Mouse (Mus musculus): ENCODE results near the gene Kcnn3. TPM values are rescaled to one million over a fixed set of nuclear protein-coding genes. Genes with fewer than 3 reads are reported as not detected.

Kcnn3 gene
- polyA plus RNA-seq, 1 experiment from 2014 or later: 1.1 TPM

- DNase-seq (ENCODE audit: low spot score) (no peak), ATAC-seq (replicated peaks; ENCODE audit: insufficient number of reproducible peaks, low FRiP score, low TSS enrichment, low read depth) (no peak)
- Histone ChIP-seq H3K27me3 (ENCODE audit: control insufficient read depth, insufficient read depth, low read length) (no peaks in the 10 kb centered on the region), H3K27ac (replicated peaks; ENCODE audit: low read depth, low read length) (no peak overlapping the region), H3K9ac (replicated peaks; ENCODE audit: low read length) (no peak overlapping the region), H3K9me3 (replicated peaks; ENCODE audit: control insufficient read depth, low read length) (no peaks in the 10 kb centered on the region), H3K36me3 (replicated peaks; ENCODE audit: control insufficient read depth, insufficient read depth, low read depth, low read length) (no peaks in the 10 kb centered on the region), H3K4me2 (ENCODE audit: low read depth, low read length) (no peak overlapping the region), H3K4me3 (ENCODE audit: low read depth, low read length) (no peak overlapping the region), H3K4me1 (ENCODE audit: control insufficient read depth, insufficient read depth, low read length) (no peaks in the 10 kb centered on the region)
- WGBS: 89% methylated on average over 4 of the region's 4 CpGs
Measured at GRCm38 (mm10) chr3:89590386-89590785, 70.4 kb downstream of the Kcnn3 start.

GRCm38 (mm10) chr3:89591461-89591860 is 71.5 kb downstream of the Kcnn3 start:
- DNase-seq (ENCODE audit: low spot score) (no peak), ATAC-seq (replicated peaks; ENCODE audit: insufficient number of reproducible peaks, low FRiP score, low TSS enrichment, low read depth) (no peak)
- H3K4me1 ChIP-seq (ENCODE audit: control insufficient read depth, insufficient read depth, low read length): no peaks in the 10 kb centered on the region
- 54% methylated on average over 3 of the region's 3 CpGs for WGBS
- H3K9me3 ChIP-seq (replicated peaks; ENCODE audit: control insufficient read depth, low read length): no peaks in the 10 kb centered on the region
- no peak overlapping the region for H3K4me2 ChIP-seq (ENCODE audit: low read depth, low read length)
- no peak overlapping the region for H3K4me3 ChIP-seq (ENCODE audit: low read depth, low read length)
- no peaks in the 10 kb centered on the region for H3K27me3 ChIP-seq (ENCODE audit: control insufficient read depth, insufficient read depth, low read length)
- H3K36me3 ChIP-seq (replicated peaks; ENCODE audit: control insufficient read depth, insufficient read depth, low read depth, low read length): no peaks in the 10 kb centered on the region
- no peak overlapping the region for H3K27ac ChIP-seq (replicated peaks; ENCODE audit: low read depth, low read length)
- no peak overlapping the region for H3K9ac ChIP-seq (replicated peaks; ENCODE audit: low read length)

- no peaks in the 10 kb centered on the region for H3K36me3 ChIP-seq (replicated peaks; ENCODE audit: control insufficient read depth, insufficient read depth, low read depth, low read length)
- no peak overlapping the region for H3K4me2 ChIP-seq (ENCODE audit: low read depth, low read length)
- H3K9me3 ChIP-seq (replicated peaks; ENCODE audit: control insufficient read depth, low read length): no peaks in the 10 kb centered on the region
- no peak for DNase-seq (ENCODE audit: low spot score)
- WGBS: 74% methylated on average over 11 of the region's 11 CpGs
- H3K27me3 ChIP-seq (ENCODE audit: control insufficient read depth, insufficient read depth, low read length): no peaks in the 10 kb centered on the region
- H3K9ac ChIP-seq (replicated peaks; ENCODE audit: low read length): no peak overlapping the region
- no peak overlapping the region for H3K4me3 ChIP-seq (ENCODE audit: low read depth, low read length)
- ATAC-seq (replicated peaks; ENCODE audit: insufficient number of reproducible peaks, low FRiP score, low TSS enrichment, low read depth): no peak
- H3K4me1 ChIP-seq (ENCODE audit: control insufficient read depth, insufficient read depth, low read length): no peaks in the 10 kb centered on the region
- no peak overlapping the region for H3K27ac ChIP-seq (replicated peaks; ENCODE audit: low read depth, low read length)
Measured at GRCm38 (mm10) chr3:89592809-89593208, 72.8 kb downstream of the Kcnn3 start.

GRCm38 (mm10) chr3:89593524-89593923 is 73.6 kb downstream of the Kcnn3 start:
- Histone ChIP-seq H3K4me1 (ENCODE audit: control insufficient read depth, insufficient read depth, low read length) (no peaks in the 10 kb centered on the region), H3K4me3 (ENCODE audit: low read depth, low read length) (no peak overlapping the region), H3K9ac (replicated peaks; ENCODE audit: low read length) (no peak overlapping the region), H3K27ac (replicated peaks; ENCODE audit: low read depth, low read length) (no peak overlapping the region), H3K9me3 (replicated peaks; ENCODE audit: control insufficient read depth, low read length) (no peaks in the 10 kb centered on the region), H3K4me2 (ENCODE audit: low read depth, low read length) (no peak overlapping the region), H3K27me3 (ENCODE audit: control insufficient read depth, insufficient read depth, low read length) (no peaks in the 10 kb centered on the region), H3K36me3 (replicated peaks; ENCODE audit: control insufficient read depth, insufficient read depth, low read depth, low read length) (no peaks in the 10 kb centered on the region)
- DNase-seq (ENCODE audit: low spot score) (no peak), ATAC-seq (replicated peaks; ENCODE audit: insufficient number of reproducible peaks, low FRiP score, low TSS enrichment, low read depth) (no peak)
- WGBS: 62% methylated on average over 10 of the region's 10 CpGs

DNA sequence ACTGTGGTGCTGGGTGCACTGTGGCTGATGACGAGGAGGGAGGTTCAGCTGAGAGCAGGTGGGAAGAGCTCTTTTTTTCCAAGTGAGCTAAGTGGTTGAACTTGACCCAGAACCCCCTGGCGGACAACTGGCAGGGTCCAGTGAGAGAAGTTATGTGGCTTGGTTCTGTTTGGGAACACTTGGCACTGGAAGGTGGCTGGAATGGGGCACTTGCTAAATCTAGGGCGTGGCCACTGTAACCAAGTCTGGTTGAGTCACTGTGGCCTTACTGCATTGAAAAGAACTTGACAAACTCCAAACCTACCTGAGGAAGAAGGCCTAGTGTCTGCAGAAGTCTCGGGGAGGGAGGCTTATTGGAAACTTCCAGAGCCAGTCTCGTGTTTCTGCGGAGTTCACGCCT is 78.4 kb downstream of the Kcnn3 start:
- no peak for ATAC-seq (replicated peaks; ENCODE audit: insufficient number of reproducible peaks, low FRiP score, low TSS enrichment, low read depth)

GRCm38 (mm10) chr3:89598967-89599366 is 79.0 kb downstream of the Kcnn3 start:
- Histone ChIP-seq H3K4me3 (ENCODE audit: low read depth, low read length) (no peak overlapping the region), H3K9me3 (replicated peaks; ENCODE audit: control insufficient read depth, low read length) (no peaks in the 10 kb centered on the region), H3K4me1 (ENCODE audit: control insufficient read depth, insufficient read depth, low read length) (no peaks in the 10 kb centered on the region), H3K27me3 (ENCODE audit: control insufficient read depth, insufficient read depth, low read length) (no peaks in the 10 kb centered on the region), H3K36me3 (replicated peaks; ENCODE audit: control insufficient read depth, insufficient read depth, low read depth, low read length) (no peaks in the 10 kb centered on the region), H3K27ac (replicated peaks; ENCODE audit: low read depth, low read length) (no peak overlapping the region), H3K9ac (replicated peaks; ENCODE audit: low read length) (no peak overlapping the region), H3K4me2 (ENCODE audit: low read depth, low read length) (no peak overlapping the region)
- no peak for ATAC-seq (replicated peaks; ENCODE audit: insufficient number of reproducible peaks, low FRiP score, low TSS enrichment, low read depth)
- WGBS: 88% methylated on average over 7 of the region's 7 CpGs
- DNase-seq (ENCODE audit: low spot score): no peak

More for the DNA sequence above, 78.4 kb downstream of the Kcnn3 start:
- Histone ChIP-seq H3K9me3 (replicated peaks; ENCODE audit: control insufficient read depth, low read length) (no peaks in the 10 kb centered on the region), H3K27me3 (ENCODE audit: control insufficient read depth, insufficient read depth, low read length) (no peaks in the 10 kb centered on the region), H3K4me2 (ENCODE audit: low read depth, low read length) (no peak overlapping the region), H3K4me3 (ENCODE audit: low read depth, low read length) (no peak overlapping the region), H3K9ac (replicated peaks; ENCODE audit: low read length) (no peak overlapping the region), H3K4me1 (ENCODE audit: control insufficient read depth, insufficient read depth, low read length) (no peaks in the 10 kb centered on the region), H3K36me3 (replicated peaks; ENCODE audit: control insufficient read depth, insufficient read depth, low read depth, low read length) (no peaks in the 10 kb centered on the region), H3K27ac (replicated peaks; ENCODE audit: low read depth, low read length) (no peak overlapping the region)
- no peak for DNase-seq (ENCODE audit: low spot score)
- 85% methylated on average over 7 of the region's 7 CpGs for WGBS

DNA sequence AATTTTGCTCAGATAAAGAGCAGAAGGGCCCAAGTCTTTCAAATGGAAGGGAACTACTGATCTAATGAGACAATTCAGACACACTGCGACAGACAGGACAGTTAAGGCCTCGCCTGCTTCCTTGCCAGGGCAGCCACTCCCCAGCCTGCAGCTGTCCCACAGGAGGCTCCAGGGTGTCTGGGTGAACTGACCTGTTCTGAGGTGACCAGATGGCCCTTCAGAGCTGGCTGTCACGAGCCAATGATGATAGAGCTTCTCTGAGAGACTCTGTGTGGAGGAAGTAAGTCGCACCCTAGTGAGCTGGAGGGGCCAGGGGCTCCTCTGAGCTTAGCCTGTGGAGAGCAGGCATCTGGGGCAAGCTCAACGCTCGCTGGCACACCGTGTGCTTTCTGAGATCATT is 81.1 kb downstream of the Kcnn3 start:
- no peak overlapping the region for H3K4me2 ChIP-seq (ENCODE audit: low read depth, low read length)
- H3K9ac ChIP-seq (replicated peaks; ENCODE audit: low read length): no peak overlapping the region
- H3K27ac ChIP-seq (replicated peaks; ENCODE audit: low read depth, low read length): no peak overlapping the region
- ATAC-seq (replicated peaks; ENCODE audit: insufficient number of reproducible peaks, low FRiP score, low TSS enrichment, low read depth) (no peak), DNase-seq (ENCODE audit: low spot score) (no peak)
- H3K4me3 ChIP-seq (ENCODE audit: low read depth, low read length): no peak overlapping the region
- WGBS: 46% methylated on average over 7 of the region's 7 CpGs
- no peaks in the 10 kb centered on the region for H3K27me3 ChIP-seq (ENCODE audit: control insufficient read depth, insufficient read depth, low read length)
- H3K36me3 ChIP-seq (replicated peaks; ENCODE audit: control insufficient read depth, insufficient read depth, low read depth, low read length): no peaks in the 10 kb centered on the region
- H3K9me3 ChIP-seq (replicated peaks; ENCODE audit: control insufficient read depth, low read length): no peaks in the 10 kb centered on the region
- no peaks in the 10 kb centered on the region for H3K4me1 ChIP-seq (ENCODE audit: control insufficient read depth, insufficient read depth, low read length)

GRCm38 (mm10) chr3:89603300-89603699 is 83.3 kb downstream of the Kcnn3 start:
- DNase-seq (ENCODE audit: low spot score): no peak
- 90% methylated on average over 5 of the region's 5 CpGs for WGBS
- ATAC-seq (replicated peaks; ENCODE audit: insufficient number of reproducible peaks, low FRiP score, low TSS enrichment, low read depth): no peak
- Histone ChIP-seq H3K9me3 (replicated peaks; ENCODE audit: control insufficient read depth, low read length) (no peaks in the 10 kb centered on the region), H3K4me3 (ENCODE audit: low read depth, low read length) (no peak overlapping the region), H3K27me3 (ENCODE audit: control insufficient read depth, insufficient read depth, low read length) (no peaks in the 10 kb centered on the region), H3K4me2 (ENCODE audit: low read depth, low read length) (no peak overlapping the region), H3K9ac (replicated peaks; ENCODE audit: low read length) (no peak overlapping the region), H3K36me3 (replicated peaks; ENCODE audit: control insufficient read depth, insufficient read depth, low read depth, low read length) (no peaks in the 10 kb centered on the region), H3K4me1 (ENCODE audit: control insufficient read depth, insufficient read depth, low read length) (no peaks in the 10 kb centered on the region), H3K27ac (replicated peaks; ENCODE audit: low read depth, low read length) (no peak overlapping the region)
